Mouse (Mus musculus): ENCODE measurements at regions not wholly inside any gene's neighbourhood (a gene's known extent, or its start where the extent isn't known, plus 50 kb on each side); places are given as distances from the start of the nearest gene placed in this dataset.

GRCm38 (mm10) chr6:147878485-147878884 lies 168.6 kb upstream of the Far2 start:
- H3K4me1 ChIP-seq (ENCODE audit: control insufficient read depth, insufficient read depth, low read length) = no peaks in the 10 kb centered on the region
- H3K36me3 ChIP-seq (ENCODE audit: control insufficient read depth, insufficient read depth, low read length) = no peaks in the 10 kb centered on the region
- WGBS = 69% methylated on average over 3 of the region's 3 CpGs
- H3K9me3 ChIP-seq (ENCODE audit: control insufficient read depth, low read depth, low read length) = no peaks in the 10 kb centered on the region
- no peak overlapping the region for H3K4me3 ChIP-seq (ENCODE audit: low read depth, low read length)
- H3K4me2 ChIP-seq (replicated peaks; ENCODE audit: low read depth, low read length) = no peak overlapping the region
- H3K27me3 ChIP-seq (ENCODE audit: control insufficient read depth, insufficient read depth, low read length) = no peaks in the 10 kb centered on the region
- no peak overlapping the region for H3K27ac ChIP-seq (ENCODE audit: low read length)
- no peak overlapping the region for H3K9ac ChIP-seq (replicated peaks; ENCODE audit: low read depth, low read length)
- no peak for ATAC-seq (ENCODE audit: insufficient number of reproducible peaks, insufficient read depth, low FRiP score, low read depth)

DNA sequence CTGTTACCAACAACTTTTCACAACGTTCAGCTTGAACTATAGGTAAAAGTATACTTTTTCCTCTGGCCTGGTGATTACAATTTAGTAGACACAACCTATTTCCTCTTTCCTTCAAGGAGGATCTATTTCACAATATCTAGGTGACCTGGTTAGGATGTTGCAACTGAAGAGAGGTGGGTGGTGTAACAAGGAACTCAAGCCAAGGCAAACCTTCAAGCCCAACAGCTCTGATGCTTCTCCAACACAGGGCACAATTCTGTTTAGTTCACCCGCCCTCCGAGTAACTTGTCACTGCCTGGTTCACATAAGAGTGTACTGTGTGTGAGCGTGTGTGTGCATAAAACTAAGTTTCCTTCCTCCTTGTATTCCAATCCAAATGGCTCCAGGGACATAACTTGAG lies 161.2 kb upstream of the Far2 start:
- no peaks in the 10 kb centered on the region for H3K9me3 ChIP-seq (ENCODE audit: control insufficient read depth, low read depth, low read length)
- H3K4me2 ChIP-seq (replicated peaks; ENCODE audit: low read depth, low read length) = no peak overlapping the region
- H3K9ac ChIP-seq (replicated peaks; ENCODE audit: low read depth, low read length) = no peak overlapping the region
- 90% methylated on average over 4 of the region's 4 CpGs for WGBS
- no peak overlapping the region for H3K27ac ChIP-seq (ENCODE audit: low read length)
- no peaks in the 10 kb centered on the region for H3K27me3 ChIP-seq (ENCODE audit: control insufficient read depth, insufficient read depth, low read length)
- ATAC-seq (ENCODE audit: insufficient number of reproducible peaks, insufficient read depth, low FRiP score, low read depth) = no peak
- no peaks in the 10 kb centered on the region for H3K36me3 ChIP-seq (ENCODE audit: control insufficient read depth, insufficient read depth, low read length)
- H3K4me3 ChIP-seq (ENCODE audit: low read depth, low read length) = no peak overlapping the region
- no peaks in the 10 kb centered on the region for H3K4me1 ChIP-seq (ENCODE audit: control insufficient read depth, insufficient read depth, low read length)

DNA sequence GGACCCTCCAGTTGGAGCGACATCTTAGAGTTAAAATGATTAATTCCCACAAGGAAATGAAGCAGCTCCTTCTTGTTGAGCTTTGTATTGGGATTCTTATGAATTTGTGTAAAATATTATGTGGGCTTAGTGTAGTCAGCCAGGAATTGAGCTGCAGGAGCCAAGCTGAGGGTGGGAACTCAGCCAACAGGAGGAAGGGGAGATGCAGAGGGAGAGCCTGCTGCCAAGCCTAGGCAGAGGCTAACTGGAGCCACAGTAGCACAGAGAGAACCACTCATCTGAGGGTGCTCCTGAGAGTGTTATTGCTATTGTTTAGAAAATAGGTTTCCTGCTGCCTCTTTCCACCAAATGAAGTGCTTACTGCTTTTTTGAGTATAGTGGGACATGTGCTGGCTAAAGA lies 127.4 kb upstream of the Far2 start:
- H3K9ac ChIP-seq (replicated peaks; ENCODE audit: low read depth, low read length) = no peak overlapping the region
- no peaks in the 10 kb centered on the region for H3K27me3 ChIP-seq (ENCODE audit: control insufficient read depth, insufficient read depth, low read length)
- no peak overlapping the region for H3K4me2 ChIP-seq (replicated peaks; ENCODE audit: low read depth, low read length)
- no peak overlapping the region for H3K4me3 ChIP-seq (ENCODE audit: low read depth, low read length)
- WGBS = 27% methylated on average over 1 of the region's 1 CpGs
- ATAC-seq (ENCODE audit: insufficient number of reproducible peaks, insufficient read depth, low FRiP score, low read depth) = no peak
- peaks cover 9% of the 10 kb centered on the region; the same call in 1 of the 2 replicates for H3K4me1 ChIP-seq (ENCODE audit: control insufficient read depth, insufficient read depth, low read length)
- H3K27ac ChIP-seq (ENCODE audit: low read length) = no peak overlapping the region
- no peaks in the 10 kb centered on the region for H3K9me3 ChIP-seq (ENCODE audit: control insufficient read depth, low read depth, low read length)
- H3K36me3 ChIP-seq (ENCODE audit: control insufficient read depth, insufficient read depth, low read length) = no peaks in the 10 kb centered on the region

GRCm38 (mm10) chr6:147921091-147921490 lies 126.0 kb upstream of the Far2 start:
- no peak overlapping the region for H3K4me2 ChIP-seq (replicated peaks; ENCODE audit: low read depth, low read length)
- H3K9ac ChIP-seq (replicated peaks; ENCODE audit: low read depth, low read length) = no peak overlapping the region
- no peak overlapping the region for H3K27ac ChIP-seq (ENCODE audit: low read length)
- ATAC-seq (ENCODE audit: insufficient number of reproducible peaks, insufficient read depth, low FRiP score, low read depth) = 0 out of 2 replicates have a peak, but pooled peaks have one; percentile 18
- H3K27me3 ChIP-seq (ENCODE audit: control insufficient read depth, insufficient read depth, low read length) = no peaks in the 10 kb centered on the region
- WGBS = 71% methylated on average over 5 of the region's 5 CpGs
- no peak overlapping the region for H3K4me3 ChIP-seq (ENCODE audit: low read depth, low read length)
- no peaks in the 10 kb centered on the region for H3K9me3 ChIP-seq (ENCODE audit: control insufficient read depth, low read depth, low read length)
- H3K4me1 ChIP-seq (ENCODE audit: control insufficient read depth, insufficient read depth, low read length) = peaks cover 9% of the 10 kb centered on the region; the same call in 1 of the 2 replicates
- no peaks in the 10 kb centered on the region for H3K36me3 ChIP-seq (ENCODE audit: control insufficient read depth, insufficient read depth, low read length)

- Histone ChIP-seq H3K27me3 (ENCODE audit: control insufficient read depth, insufficient read depth, low read length) (no peaks in the 10 kb centered on the region), H3K4me3 (ENCODE audit: low read depth, low read length) (no peak overlapping the region), H3K9ac (replicated peaks; ENCODE audit: low read depth, low read length) (no peak overlapping the region), H3K27ac (ENCODE audit: low read length) (no peak overlapping the region), H3K4me1 (ENCODE audit: control insufficient read depth, insufficient read depth, low read length) (peaks cover 9% of the 10 kb centered on the region; the same call in 1 of the 2 replicates), H3K36me3 (ENCODE audit: control insufficient read depth, insufficient read depth, low read length) (no peaks in the 10 kb centered on the region), H3K9me3 (ENCODE audit: control insufficient read depth, low read depth, low read length) (no peaks in the 10 kb centered on the region), H3K4me2 (replicated peaks; ENCODE audit: low read depth, low read length) (no peak overlapping the region)
- ATAC-seq (ENCODE audit: insufficient number of reproducible peaks, insufficient read depth, low FRiP score, low read depth) = no peak
- 67% methylated on average over 5 of the region's 5 CpGs for WGBS
These were observed 124.6 kb upstream of the Far2 start for GRCm38 (mm10) chr6:147922506-147922905.

GRCm38 (mm10) chr6:147923246-147923645 lies 123.8 kb upstream of the Far2 start:
- Histone ChIP-seq H3K27ac (ENCODE audit: low read length) (no peak overlapping the region), H3K4me2 (replicated peaks; ENCODE audit: low read depth, low read length) (no peak overlapping the region), H3K27me3 (ENCODE audit: control insufficient read depth, insufficient read depth, low read length) (no peaks in the 10 kb centered on the region), H3K9me3 (ENCODE audit: control insufficient read depth, low read depth, low read length) (no peaks in the 10 kb centered on the region), H3K9ac (replicated peaks; ENCODE audit: low read depth, low read length) (no peak overlapping the region), H3K4me1 (ENCODE audit: control insufficient read depth, insufficient read depth, low read length) (peaks cover 9% of the 10 kb centered on the region; the same call in 1 of the 2 replicates), H3K4me3 (ENCODE audit: low read depth, low read length) (no peak overlapping the region), H3K36me3 (ENCODE audit: control insufficient read depth, insufficient read depth, low read length) (no peaks in the 10 kb centered on the region)
- WGBS = 90% methylated on average over 8 of the region's 8 CpGs
- no peak for ATAC-seq (ENCODE audit: insufficient number of reproducible peaks, insufficient read depth, low FRiP score, low read depth)

GRCm38 (mm10) chr6:147928951-147929350 lies 118.1 kb upstream of the Far2 start:
- Histone ChIP-seq H3K4me2 (replicated peaks; ENCODE audit: low read depth, low read length) (no peak overlapping the region), H3K27ac (ENCODE audit: low read length) (no peak overlapping the region), H3K9me3 (ENCODE audit: control insufficient read depth, low read depth, low read length) (no peaks in the 10 kb centered on the region), H3K9ac (replicated peaks; ENCODE audit: low read depth, low read length) (no peak overlapping the region), H3K27me3 (ENCODE audit: control insufficient read depth, insufficient read depth, low read length) (no peaks in the 10 kb centered on the region), H3K4me1 (ENCODE audit: control insufficient read depth, insufficient read depth, low read length) (no peaks in the 10 kb centered on the region), H3K36me3 (ENCODE audit: control insufficient read depth, insufficient read depth, low read length) (no peaks in the 10 kb centered on the region), H3K4me3 (ENCODE audit: low read depth, low read length) (no peak overlapping the region)
- no peak for ATAC-seq (ENCODE audit: insufficient number of reproducible peaks, insufficient read depth, low FRiP score, low read depth)

GRCm38 (mm10) chr6:147944020-147944419 lies 103.0 kb upstream of the Far2 start:
- no peaks in the 10 kb centered on the region for H3K27me3 ChIP-seq (ENCODE audit: control insufficient read depth, insufficient read depth, low read length)
- H3K36me3 ChIP-seq (ENCODE audit: control insufficient read depth, insufficient read depth, low read length) = no peaks in the 10 kb centered on the region
- no peaks in the 10 kb centered on the region for H3K4me1 ChIP-seq (ENCODE audit: control insufficient read depth, insufficient read depth, low read length)
- H3K9ac ChIP-seq (replicated peaks; ENCODE audit: low read depth, low read length) = no peak overlapping the region
- ATAC-seq (ENCODE audit: insufficient number of reproducible peaks, insufficient read depth, low FRiP score, low read depth) = no peak
- no peak overlapping the region for H3K27ac ChIP-seq (ENCODE audit: low read length)
- no peaks in the 10 kb centered on the region for H3K9me3 ChIP-seq (ENCODE audit: control insufficient read depth, low read depth, low read length)
- H3K4me3 ChIP-seq (ENCODE audit: low read depth, low read length) = no peak overlapping the region
- WGBS = 71% methylated on average over 3 of the region's 3 CpGs
- H3K4me2 ChIP-seq (replicated peaks; ENCODE audit: low read depth, low read length) = no peak overlapping the region

DNA sequence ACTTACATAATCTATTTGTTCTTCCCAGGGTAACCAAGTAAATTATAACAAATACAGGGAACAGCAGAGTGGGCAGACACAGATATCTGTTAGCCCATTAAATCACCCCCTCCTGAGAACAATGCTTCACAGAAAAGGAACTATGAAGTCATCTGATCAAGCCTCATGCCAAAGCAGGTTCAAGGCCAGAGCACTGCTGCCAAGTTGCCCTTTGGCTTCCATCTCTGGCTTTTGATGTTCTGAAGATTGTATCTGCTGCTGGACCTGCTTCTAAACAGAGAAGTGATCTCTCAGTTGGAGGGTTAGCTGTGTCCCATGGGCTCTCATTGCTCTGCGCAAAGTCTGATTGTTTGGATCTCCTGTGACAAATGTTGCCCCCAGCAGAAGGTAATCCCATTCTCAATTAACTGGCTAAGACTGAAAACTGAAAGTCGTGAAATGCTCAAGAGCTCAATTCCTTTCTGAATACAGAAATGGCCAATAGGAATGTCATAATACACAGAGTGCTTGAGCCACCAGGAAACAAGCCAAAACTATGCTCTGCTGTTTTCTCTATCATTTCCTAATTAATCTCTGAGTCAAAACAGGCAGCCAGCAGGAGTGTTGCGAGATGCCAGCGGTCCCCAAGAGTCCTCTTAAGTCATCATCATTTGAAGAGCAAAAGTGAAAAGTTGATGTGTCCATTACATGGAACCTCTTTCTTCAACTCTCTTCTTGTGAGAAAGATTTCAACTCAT lies 102.0 kb upstream of the Far2 start:
- no peak overlapping the region for H3K27ac ChIP-seq (ENCODE audit: low read length)
- 62% methylated on average over 4 of the region's 4 CpGs for whole genome bisulfite sequencing

More for the DNA sequence above, 102.0 kb upstream of the Far2 start:
- no peak for ATAC-seq (ENCODE audit: insufficient number of reproducible peaks, insufficient read depth, low FRiP score, low read depth)
- H3K4me1 ChIP-seq (ENCODE audit: control insufficient read depth, insufficient read depth, low read length) = no peaks in the 10 kb centered on the region
- no peaks in the 10 kb centered on the region for H3K36me3 ChIP-seq (ENCODE audit: control insufficient read depth, insufficient read depth, low read length)
- H3K9ac ChIP-seq (replicated peaks; ENCODE audit: low read depth, low read length) = no peak overlapping the region
- H3K4me2 ChIP-seq (replicated peaks; ENCODE audit: low read depth, low read length) = no peak overlapping the region
- no peaks in the 10 kb centered on the region for H3K9me3 ChIP-seq (ENCODE audit: control insufficient read depth, low read depth, low read length)
- H3K4me3 ChIP-seq (ENCODE audit: low read depth, low read length) = no peak overlapping the region
- H3K27me3 ChIP-seq (ENCODE audit: control insufficient read depth, insufficient read depth, low read length) = no peaks in the 10 kb centered on the region

Data from stomach, embryonic 14.5 days (tissue).